ENCODE assay signal across 8 mouse cellular contexts in genomic region chr4:143161619-143162479, GRCm38 (mm10). TPM values are rescaled to one million over a fixed set of nuclear protein-coding genes. Genes with fewer than 3 reads are reported as not detected.
DNase-seq lines count a peak whose midpoint lies in the region; ATAC-seq and TF ChIP-seq lines count a peak whose summit lies in the region.

No protein-coding gene starts in this region.

- H3K4me1 ChIP-seq in embryonic facial prominence, embryonic 14.5 days (ENCODE audit: control insufficient read depth, insufficient read depth, low read length) = peaks cover 23% of the 10 kb centered on the region
- peaks cover 17% of the 10 kb centered on the region for H3K4me1 ChIP-seq in heart, adult 2 months (ENCODE audit: control insufficient read depth, insufficient read depth, low read length)
- H3K4me1 ChIP-seq in limb, embryonic 13.5 days = peaks cover 29% of the 10 kb centered on the region
- H3K4me1 ChIP-seq in midbrain, embryonic 16.5 days (ENCODE audit: control insufficient read depth, insufficient read depth, low read length) = peaks cover 29% of the 10 kb centered on the region

- H3K9ac ChIP-seq in embryonic facial prominence, embryonic 14.5 days (ENCODE audit: low read depth, low read length) = peak overlapping the region; percentile 94
- H3K9ac ChIP-seq in heart, adult 2 months (ENCODE audit: low read depth, low read length) = peak overlapping the region; percentile 91
- H3K9ac ChIP-seq in limb, embryonic 13.5 days = peak overlapping the region; percentile 91
- H3K9ac ChIP-seq in midbrain, embryonic 16.5 days (ENCODE audit: low read depth, low read length) = peak overlapping the region; percentile 92

- TF ChIP-seq EP300 in heart, adult 2 months (IDR thresholded peaks at IDR 0.05; ENCODE audit: insufficient read depth, low read depth, low read length) = 0 out of 2 replicates have a peak, but pooled peaks have one; percentile 20

- TF ChIP-seq POLR2A in heart, adult 2 months (IDR thresholded peaks at IDR 0.05; ENCODE audit: insufficient read depth, low read depth, low read length) = peak; percentile 84

- peak; percentile 96 for DNase-seq in 3T3-L1 (ENCODE audit: low read depth, low spot score)
- DNase-seq in adrenal gland, postnatal 4 days (ENCODE audit: low spot score in 2 of 2) = peak; percentile 97 to 98
- peak; percentile 99 for DNase-seq in embryonic facial prominence, embryonic 14.5 days (ENCODE audit: low spot score)
- DNase-seq in heart, adult 2 months = peak; percentile 100
- DNase-seq in kidney, adult 8-10 months = peak; percentile 99
- peak; percentile 93 to 97 for DNase-seq in spleen, postnatal 10 days (ENCODE audit: low spot score in 2 of 2)

- no peak for TF ChIP-seq CTCF in heart, adult 2 months (IDR thresholded peaks at IDR 0.05)

- no peaks in the 10 kb centered on the region for H3K27me3 ChIP-seq in embryonic facial prominence, embryonic 14.5 days (replicated peaks; ENCODE audit: control insufficient read depth, insufficient read depth, low read length)
- no peaks in the 10 kb centered on the region for H3K27me3 ChIP-seq in heart, adult 2 months (ENCODE audit: control insufficient read depth, insufficient read depth, low read length)
- H3K27me3 ChIP-seq in limb, embryonic 13.5 days = no peaks in the 10 kb centered on the region
- no peaks in the 10 kb centered on the region for H3K27me3 ChIP-seq in midbrain, embryonic 16.5 days (ENCODE audit: control insufficient read depth, insufficient read depth, low read depth, low read length)

- WGBS in embryonic facial prominence, embryonic 14.5 days = under 1% methylated on average over 56 of the region's 102 CpGs
- WGBS in heart, adult 2 months = under 1% methylated on average over 102 of the region's 102 CpGs
- under 1% methylated on average over 101 of the region's 102 CpGs for WGBS in limb, embryonic 13.5 days
- WGBS in midbrain, embryonic 16.5 days = under 1% methylated on average over 97 of the region's 102 CpGs

- H3K79me2 ChIP-seq in heart, adult 2 months (replicated peaks; ENCODE audit: control insufficient read depth, insufficient read depth, low read length) = peaks cover 14% of the 10 kb centered on the region

- H3K27ac ChIP-seq in embryonic facial prominence, embryonic 14.5 days (replicated peaks; ENCODE audit: low read depth, low read length) = peak overlapping the region; percentile 99
- H3K27ac ChIP-seq in heart, adult 2 months = peak overlapping the region; percentile 98
- peak overlapping the region; percentile 98 for H3K27ac ChIP-seq in limb, embryonic 13.5 days
- peak overlapping the region; percentile 97 for H3K27ac ChIP-seq in midbrain, embryonic 16.5 days (ENCODE audit: low read length)

- H3K4me3 ChIP-seq in embryonic facial prominence, embryonic 14.5 days (ENCODE audit: low read depth, low read length) = peak overlapping the region; percentile 91
- H3K4me3 ChIP-seq in heart, adult 2 months = peak overlapping the region; percentile 96
- peak overlapping the region; percentile 91 for H3K4me3 ChIP-seq in limb, embryonic 13.5 days
- peak overlapping the region; percentile 90 for H3K4me3 ChIP-seq in midbrain, embryonic 16.5 days (ENCODE audit: low read depth, low read length)

- peak; percentile 100 for ATAC-seq in embryonic facial prominence, embryonic 14.5 days (ENCODE audit: low read depth)
- peak; percentile 99 for ATAC-seq in limb, embryonic 13.5 days (ENCODE audit: low FRiP score, low read depth)
- ATAC-seq in midbrain, embryonic 16.5 days = peak; percentile 99

- intact Hi-C loops in heart, adult 2 months (cut with DNase I) = loop anchor here (2.0 kb wide), 2 partner anchors 49 kb away; no protein-coding TSS in a partner anchor

- no peaks in the 10 kb centered on the region for H3K36me3 ChIP-seq in embryonic facial prominence, embryonic 14.5 days (ENCODE audit: control insufficient read depth, insufficient read depth, low read length)
- H3K36me3 ChIP-seq in heart, adult 2 months (ENCODE audit: control insufficient read depth, insufficient read depth, low read length) = peaks cover 19% of the 10 kb centered on the region
- H3K36me3 ChIP-seq in limb, embryonic 13.5 days = peaks cover 35% of the 10 kb centered on the region
- no peaks in the 10 kb centered on the region for H3K36me3 ChIP-seq in midbrain, embryonic 16.5 days (ENCODE audit: control insufficient read depth, insufficient read depth, low read length)

- no peaks in the 10 kb centered on the region for H3K9me3 ChIP-seq in embryonic facial prominence, embryonic 14.5 days (ENCODE audit: control insufficient read depth, low read length)
- no peaks in the 10 kb centered on the region for H3K9me3 ChIP-seq in limb, embryonic 13.5 days
- no peaks in the 10 kb centered on the region for H3K9me3 ChIP-seq in midbrain, embryonic 16.5 days (replicated peaks; ENCODE audit: control insufficient read depth, low read length, poor library complexity, severe bottlenecking)

- peak overlapping the region; percentile 67 for H3K4me2 ChIP-seq in embryonic facial prominence, embryonic 14.5 days (ENCODE audit: low read depth, low read length)
- H3K4me2 ChIP-seq in limb, embryonic 13.5 days (replicated peaks) = peak overlapping the region; percentile 69
- H3K4me2 ChIP-seq in midbrain, embryonic 16.5 days (ENCODE audit: low read length) = peak overlapping the region; percentile 61

RNA-seq across cellular contexts. Expression of gene Prdm2, which starts 50.9 kb away (rescaled TPM):
- total RNA-seq in adrenal gland, postnatal 4 days (2021) = 10 to 100 TPM; 32.1 to 33.9 TPM
- 11.5 and 11.6 TPM in 2 replicates for polyA plus RNA-seq in embryonic facial prominence, embryonic 14.5 days (2014; fragmentation: Nextera tagmentation; extraction: Ambion mirVana)
- 10 to 100 TPM; 20.1 to 22.0 TPM for total RNA-seq in heart, adult 2 months (2021)
- 9.3 and 12.4 TPM in 2 replicates for polyA plus RNA-seq in heart, adult 2 months (2012; rRNA removed)
- 17.4 and 18.0 TPM in 2 replicates for polyA plus RNA-seq in limb, embryonic 13.5 days (2015; fragmentation: Nextera tagmentation; extraction: Ambion mirVana)
- polyA plus RNA-seq in midbrain, embryonic 16.5 days (2015; fragmentation: Nextera tagmentation; extraction: Ambion mirVana) = 13.4 and 16.0 TPM in 2 replicates

Comparison
In these comparisons a context has a peak if more than half of its experiments do, and no peak if none do; other contexts are left out.
1. Peak in every context shown above with its lines: DNase-seq, ATAC-seq, H3K4me3 ChIP-seq and H3K27ac ChIP-seq.